Mouse (Mus musculus): Measurements from ENCODE around the gene Cald1. TPM values are rescaled to one million over a fixed set of nuclear protein-coding genes. Genes with fewer than 3 reads are reported as not detected.

Cald1 gene
- 100 to 1,000 TPM; 118 to 131 TPM for total RNA-seq (2021)

DNA sequence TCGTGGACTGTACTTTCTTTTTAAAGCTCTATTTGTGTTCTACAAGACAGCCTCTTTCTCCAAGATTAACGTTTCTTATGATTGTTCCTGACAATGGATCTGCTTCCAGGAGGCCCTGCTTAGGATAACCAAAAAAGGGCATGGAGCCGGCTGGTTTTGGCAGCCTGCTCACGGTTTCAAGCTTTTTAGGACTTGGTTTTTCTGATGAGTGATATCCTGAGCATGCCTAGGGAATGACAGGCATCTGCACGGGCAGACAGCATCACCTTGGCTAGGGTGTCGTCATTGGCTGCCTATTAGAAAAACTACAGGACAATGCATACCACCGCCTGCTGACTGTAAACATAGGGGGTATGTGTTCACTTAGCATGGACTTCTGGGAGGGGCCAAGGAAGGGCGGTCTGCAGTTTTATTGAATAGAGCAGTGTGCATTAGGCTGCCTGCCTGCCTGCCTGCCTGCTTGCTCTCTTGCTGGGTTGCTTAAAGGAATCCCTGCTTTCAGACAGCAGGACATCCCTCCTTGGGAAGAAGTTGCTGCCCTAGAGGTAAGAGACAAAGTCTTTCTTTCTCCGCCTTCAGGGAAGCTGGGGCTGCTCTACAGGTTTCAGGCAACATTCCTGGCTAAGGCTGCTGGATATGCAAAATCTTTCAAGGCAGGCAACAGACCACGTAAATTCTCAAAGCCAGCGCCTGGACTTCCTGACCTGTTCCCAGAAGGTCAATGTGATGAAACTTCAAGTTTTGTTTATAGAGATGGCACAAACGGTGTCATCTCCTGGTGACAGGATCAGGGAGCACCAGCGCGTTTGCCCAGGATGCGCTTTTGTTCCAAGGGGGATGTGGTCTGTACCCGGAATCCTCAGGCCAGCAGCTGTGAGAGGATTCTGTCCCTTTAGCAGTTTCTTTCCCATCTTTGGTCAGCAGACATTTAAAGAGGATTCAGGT is at the start of gene Cald1:
Gene Cald1 (plus strand): TSS at position 380 of the 945 bp plus-strand sequence.
- peak; percentile 68 for DNase-seq

DNA sequence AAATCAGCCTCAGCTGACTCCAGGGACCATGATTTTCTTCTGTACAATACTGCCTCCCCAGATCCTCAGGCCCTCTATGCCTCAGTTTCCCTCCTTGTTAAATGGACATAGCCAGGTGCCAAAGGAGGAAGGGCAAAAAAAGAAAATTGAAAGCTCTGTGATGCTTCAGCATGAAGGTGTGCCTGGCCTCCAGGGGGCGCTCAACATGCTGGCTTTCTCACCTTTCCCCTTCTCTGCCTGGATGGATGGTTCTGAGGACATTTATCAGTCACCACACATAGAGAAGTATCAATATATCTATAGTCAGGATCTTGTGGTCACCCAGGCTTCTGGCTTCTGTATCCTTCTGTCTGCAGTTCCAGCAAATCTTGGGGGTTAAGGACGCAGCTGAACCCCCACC is 49.3 kb upstream of the Cald1 start:
- DNase-seq, result peak; percentile 81

- no peak for DNase-seq
These were observed 45.7 kb upstream of the Cald1 start for GRCm38 (mm10) chr6:34552489-34553157.

DNA sequence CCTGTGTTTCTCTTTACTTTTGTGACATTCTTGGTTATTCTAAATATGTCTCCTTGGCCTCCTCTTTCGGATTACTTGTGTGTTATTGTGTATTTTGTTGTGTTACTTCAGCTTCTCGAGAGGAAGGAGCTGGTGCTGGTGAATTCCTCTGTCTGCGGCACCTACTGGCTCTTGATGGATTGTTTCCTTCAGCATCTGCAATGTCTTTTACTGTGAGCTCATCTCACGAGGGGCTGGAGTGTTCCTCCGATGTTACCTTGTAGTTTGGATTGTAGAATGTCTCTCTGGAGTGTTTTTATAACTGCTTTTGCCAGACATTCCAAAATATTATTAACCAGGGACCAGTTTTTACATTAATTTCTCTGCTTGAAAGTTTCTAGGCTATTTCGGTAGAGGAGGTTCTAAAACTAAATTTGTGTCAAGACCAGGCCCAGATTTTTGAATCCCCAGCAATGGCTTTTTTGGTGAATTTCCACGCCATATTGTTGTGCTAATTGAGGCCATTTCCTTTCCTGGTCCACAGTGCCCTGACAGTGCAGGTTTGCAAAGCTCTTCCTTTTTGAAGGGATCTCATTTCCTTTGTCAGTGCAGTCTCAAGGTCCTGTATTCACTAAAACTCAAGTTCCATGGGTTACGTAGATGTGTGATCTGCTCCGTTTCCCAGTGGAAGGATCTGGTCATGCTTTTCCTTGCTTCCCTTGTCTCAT is 43.9 kb upstream of the Cald1 start:
- no peak for DNase-seq

DNA sequence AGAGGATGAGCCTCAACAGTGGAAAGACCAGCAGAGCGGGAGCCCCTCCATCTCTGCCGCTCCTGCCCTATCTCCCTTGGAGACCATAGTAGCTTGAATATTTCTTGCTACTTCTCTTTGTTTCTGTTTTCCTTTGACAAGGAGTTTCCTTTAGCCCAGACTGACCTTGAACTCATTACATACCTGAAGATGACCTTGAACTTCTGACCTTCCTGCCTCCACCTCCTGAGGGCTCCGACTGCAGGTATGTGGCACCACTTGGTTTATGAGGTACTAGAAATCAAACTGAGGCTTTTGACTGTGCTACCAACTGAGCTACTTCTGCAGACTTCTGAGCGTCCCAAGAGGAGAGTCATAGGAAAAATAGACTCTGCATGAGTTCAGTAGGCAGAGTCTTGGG is 38.8 kb upstream of the Cald1 start:
- no peak for DNase-seq

GRCm38 (mm10) chr6:34565176-34565880 is 33.0 kb upstream of the Cald1 start:
- no peak for DNase-seq

DNA sequence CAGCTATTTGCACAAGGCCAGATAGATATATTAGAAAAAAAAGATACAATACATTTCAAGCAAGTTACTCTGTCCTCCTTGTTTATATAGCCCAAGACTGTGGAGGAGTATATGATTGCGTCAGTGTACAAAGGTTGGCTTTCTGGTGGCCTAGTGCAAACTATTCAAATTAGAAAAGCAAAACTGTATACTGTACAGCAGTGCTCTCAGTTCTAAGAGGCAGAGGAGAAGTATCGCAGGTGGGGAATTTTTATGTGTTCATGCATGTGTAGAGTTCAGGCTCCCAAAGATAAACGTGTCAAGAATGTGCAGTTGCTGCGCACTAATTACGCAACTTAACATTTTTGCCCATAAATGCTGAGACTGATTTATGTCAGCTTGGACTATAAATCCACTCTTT is 31.0 kb upstream of the Cald1 start:
- no peak for DNase-seq

GRCm38 (mm10) chr6:34579504-34580068 is 18.7 kb upstream of the Cald1 start:
- no peak for DNase-seq

- DNase-seq, result no peak
These were observed 14.9 kb upstream of the Cald1 start for GRCm38 (mm10) chr6:34583365-34583764.

DNA sequence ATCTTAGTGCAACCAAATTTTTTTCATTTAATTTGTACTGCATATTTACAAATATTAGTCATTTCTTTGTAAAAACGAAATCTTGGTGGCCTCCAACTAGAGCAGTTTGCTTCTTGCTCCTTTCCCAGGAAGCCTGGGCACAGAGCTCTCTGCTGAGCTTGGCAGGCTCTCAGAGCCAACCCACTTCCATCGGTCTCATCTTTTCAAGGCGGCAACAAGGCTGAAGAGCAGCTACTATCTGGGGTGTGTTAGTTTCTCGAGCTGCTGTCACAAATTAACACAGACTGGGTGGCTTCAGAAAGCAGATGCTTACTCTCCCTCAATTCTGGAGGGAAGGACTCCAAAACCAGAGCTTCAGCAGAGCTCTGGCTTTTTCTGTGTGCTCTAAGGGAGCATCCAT is 10.2 kb upstream of the Cald1 start:
- DNase-seq, result no peak

DNA sequence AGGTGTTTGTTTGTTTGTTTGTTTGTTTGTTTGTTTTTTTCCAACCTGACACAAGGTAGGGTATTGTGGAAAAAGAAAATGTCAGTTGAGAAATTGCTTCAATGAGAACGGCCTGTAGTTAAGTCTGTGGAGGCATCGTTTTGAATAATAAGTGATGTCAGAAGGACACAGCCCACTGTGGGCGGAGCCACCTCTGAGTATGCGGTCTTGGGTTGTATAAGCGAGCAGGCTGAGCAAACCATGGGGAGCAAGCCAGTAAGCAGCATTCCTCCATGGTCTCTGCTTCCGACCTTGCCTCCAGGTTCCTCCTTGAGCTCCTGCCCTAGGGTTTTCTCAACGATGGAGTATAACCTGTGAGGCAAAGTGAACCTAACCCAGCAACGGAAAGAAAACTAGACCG is 7.6 kb upstream of the Cald1 start:
- DNase-seq, result no peak

DNA sequence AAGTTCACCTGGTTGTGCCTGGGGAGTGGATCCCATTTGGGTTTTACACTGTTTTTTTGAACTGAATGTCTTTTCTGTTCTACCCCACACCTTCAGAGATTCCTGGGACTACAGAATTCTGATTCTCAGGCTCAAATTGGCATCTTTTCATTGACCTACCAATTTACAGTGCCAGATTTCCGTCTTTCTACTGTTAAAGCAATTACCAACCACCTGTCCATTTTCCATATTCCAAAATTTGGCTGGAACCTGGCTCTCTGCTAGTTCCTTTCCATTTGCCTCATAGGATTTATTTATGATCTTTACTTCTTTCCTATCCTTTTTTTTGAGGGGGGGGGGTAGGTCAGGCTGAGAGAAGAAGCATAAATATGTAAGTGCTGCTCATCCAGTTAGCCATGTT is 4.9 kb upstream of the Cald1 start:
- no peak for DNase-seq

DNA sequence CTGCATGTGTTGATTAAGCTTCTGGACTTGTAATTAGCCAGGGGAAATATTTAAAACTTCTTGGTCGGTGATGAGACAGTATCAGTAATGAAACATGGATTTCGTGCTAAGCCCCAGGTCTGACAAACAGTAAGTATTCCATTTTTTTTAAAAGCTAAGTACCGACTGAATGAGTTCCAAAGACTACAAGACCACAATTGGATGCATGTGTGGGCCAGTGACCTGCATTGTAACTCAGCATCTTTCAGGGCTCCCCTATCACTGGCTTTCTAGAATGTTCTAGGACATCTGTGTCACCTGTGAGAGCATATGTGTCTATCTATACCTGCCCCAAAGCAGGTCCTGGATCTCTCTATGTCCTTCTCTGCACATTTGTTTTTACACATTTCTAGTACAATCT is 984 bp upstream of the Cald1 start:
- DNase-seq, result no peak

- DNase-seq, result no peak
These were observed 871 bp downstream of the Cald1 start for GRCm38 (mm10) chr6:34599171-34599570.

- no peak for DNase-seq
These were observed 1.4 kb downstream of the Cald1 start for GRCm38 (mm10) chr6:34599631-34600111.

GRCm38 (mm10) chr6:34600850-34601249 is 2.5 kb downstream of the Cald1 start:
- no peak for DNase-seq

DNA sequence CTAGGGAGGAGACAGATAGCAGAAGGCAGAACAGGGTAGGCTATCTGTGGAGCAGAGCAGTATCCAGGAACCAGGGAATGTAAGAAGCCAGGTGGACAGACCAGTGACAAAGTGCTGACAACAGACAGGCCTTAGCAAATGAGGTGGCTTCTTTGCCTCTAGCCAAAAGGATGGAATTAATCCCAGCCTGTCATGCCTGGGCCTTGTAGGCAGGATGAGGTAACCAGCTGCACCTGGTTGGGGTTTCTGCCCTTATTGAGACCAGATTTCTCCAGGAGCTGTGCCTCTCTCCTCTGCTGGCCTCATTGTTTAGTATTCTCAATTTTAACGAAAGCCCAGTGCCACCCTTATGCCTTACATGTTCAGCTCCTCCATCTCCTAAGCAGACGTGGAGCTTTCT is 3.8 kb downstream of the Cald1 start:
- no peak for DNase-seq

- no peak for DNase-seq
These were observed 8.1 kb downstream of the Cald1 start for GRCm38 (mm10) chr6:34606407-34606806.

DNA sequence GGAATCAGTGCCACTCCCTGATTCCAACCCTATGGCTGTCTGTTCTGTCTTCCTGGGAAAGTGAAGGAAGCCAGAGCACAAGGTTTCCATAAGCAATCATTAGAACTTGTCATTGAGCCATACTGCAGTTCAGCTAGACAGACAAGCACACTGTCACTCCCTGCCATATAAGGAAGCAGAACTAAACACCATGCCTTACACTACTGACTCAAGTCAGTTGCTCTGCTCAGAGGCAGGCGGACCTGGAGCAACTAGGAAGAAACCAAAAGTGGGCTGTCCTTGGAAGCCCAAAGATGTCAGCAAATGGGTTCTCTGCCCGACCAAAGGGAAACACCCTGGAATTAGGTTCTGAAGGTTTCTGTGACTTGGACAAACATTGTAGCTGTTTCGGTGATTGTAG is 10.3 kb downstream of the Cald1 start:
- DNase-seq, result no peak

- peak; percentile 76 for DNase-seq
These were observed 11.9 kb downstream of the Cald1 start for GRCm38 (mm10) chr6:34609892-34610829.

GRCm38 (mm10) chr6:34613122-34613521 is 14.8 kb downstream of the Cald1 start:
- DNase-seq, result no peak
